Mouse (Mus musculus) left cerebral cortex, postnatal 10 days (tissue): ENCODE data around the gene Prss8. TPM values are rescaled to one million over a fixed set of nuclear protein-coding genes. Genes with fewer than 3 reads are reported as not detected.
"Not testable (repeated sequence)": the region's sequence is repeated elsewhere in the genome, so short reads cannot be mapped to it uniquely, and the experiment has no call there.

Experiments used
- DNase-seq, 2 experiments: peaks; one replicate each; pipeline ENCODE4 v3.0.0; 2021 to 2022; ENCODE audit warnings: low spot score in 2 of 2, mixed read lengths in 1 of 2; ENCODE audit errors: extremely low spot score in 1 of 2
- intact Hi-C: fragments of 180-260 bp; cut with DNase I; formaldehyde crosslinking; loops from one replicate; pipeline ENCODE4 v1.15.1; 2025
- total RNA-seq, 2 experiments: library from RNA; stranded (reverse); gene quantifications; 2 replicates each; pipeline ENCODE4 v1.2.3; 2021

Prss8 gene
- under 1 TPM; 0.64 to 0.81 TPM for total RNA-seq

- DNase-seq = no peak
- intact Hi-C loops = no loop called here
Measured at GRCm38 (mm10) chr7:127929923-127930322, at the start of gene Prss8. Prss8 (minus strand) TSS chr7:127930104.

- no peak for DNase-seq
- intact Hi-C loops = loop anchor here (10.0 kb wide), 1 partner anchor 194 kb away; the partner anchor contains the start of gene Gm49388
Measured at GRCm38 (mm10) chr7:127978856-127979255, 49.0 kb upstream of the Prss8 start.

DNA sequence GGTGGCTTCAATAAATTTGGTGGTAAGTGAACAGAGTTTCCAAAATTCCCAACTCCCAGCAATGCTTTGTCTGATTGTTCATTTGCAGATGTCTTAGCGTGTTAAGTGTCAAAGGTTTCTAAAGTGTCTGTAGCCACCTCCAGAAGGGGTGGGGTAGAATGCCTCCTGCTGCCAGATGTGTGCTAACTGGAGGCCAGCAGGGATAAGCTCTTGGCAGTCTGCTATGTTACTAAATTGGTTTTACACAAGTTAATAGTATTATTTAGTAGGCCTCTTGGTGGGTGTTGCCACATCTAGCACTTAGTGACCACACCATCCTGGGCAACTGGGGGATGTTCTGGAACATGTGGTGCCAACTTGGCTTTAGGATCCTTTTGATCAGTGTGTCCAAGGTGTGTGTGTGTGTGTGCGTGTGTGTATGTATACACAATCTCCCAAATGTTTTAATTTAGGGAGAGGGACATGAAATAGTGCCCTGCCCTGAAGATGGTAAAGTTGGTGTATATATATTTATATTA, 44.6 kb upstream of the Prss8 start:
- intact Hi-C loops = loop anchor here (10.0 kb wide), 1 partner anchor 190 kb away; the partner anchor contains the start of gene Gm49388
- DNase-seq = no peak

DNA sequence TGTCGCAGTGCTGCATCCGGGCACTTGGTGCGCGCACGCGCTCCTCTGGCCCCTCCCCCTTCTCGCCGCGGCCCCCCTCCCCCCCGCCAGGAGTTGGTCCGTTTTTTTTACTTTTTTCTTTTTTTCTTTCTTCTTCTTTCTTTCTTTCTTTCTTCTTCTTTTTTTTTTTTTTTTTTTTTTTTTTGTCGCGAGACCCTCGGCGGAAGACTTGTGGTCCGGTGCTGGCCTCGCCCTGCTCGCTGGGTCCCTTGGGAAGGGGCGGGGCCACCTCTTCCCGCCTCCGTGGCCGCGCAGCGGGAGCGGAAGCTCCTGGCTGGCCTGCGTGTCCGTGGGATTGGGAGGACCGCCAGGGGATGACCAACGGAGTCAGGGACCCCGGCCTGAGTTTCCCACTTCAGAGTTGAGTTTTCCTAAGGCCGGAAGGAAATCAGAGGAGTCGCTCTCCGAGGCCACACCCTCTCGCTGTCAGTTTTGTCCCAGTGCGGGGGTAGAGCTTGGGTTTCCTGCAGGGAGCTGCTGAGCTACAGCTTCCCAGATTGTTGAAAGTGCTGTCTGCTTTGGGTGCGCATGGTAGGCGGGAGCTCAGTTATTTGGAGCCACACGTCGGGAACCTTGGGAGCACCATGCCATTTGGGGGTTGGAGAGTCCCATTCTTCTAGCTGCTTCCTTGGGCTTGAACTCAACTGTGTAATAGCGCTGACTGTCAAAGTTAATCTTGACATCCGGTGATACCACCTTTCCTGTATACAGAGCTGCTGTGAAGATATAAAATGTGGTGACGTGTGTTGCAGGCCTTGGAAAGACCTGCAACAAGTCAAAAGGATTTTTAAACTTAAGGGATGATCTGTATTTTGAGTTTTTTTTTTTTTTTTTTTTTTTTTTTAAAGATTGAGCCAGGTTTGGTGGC, 38.3 kb upstream of the Prss8 start:
- intact Hi-C loops = no loop called here
- peak; percentile 46 to 88 for DNase-seq

DNA sequence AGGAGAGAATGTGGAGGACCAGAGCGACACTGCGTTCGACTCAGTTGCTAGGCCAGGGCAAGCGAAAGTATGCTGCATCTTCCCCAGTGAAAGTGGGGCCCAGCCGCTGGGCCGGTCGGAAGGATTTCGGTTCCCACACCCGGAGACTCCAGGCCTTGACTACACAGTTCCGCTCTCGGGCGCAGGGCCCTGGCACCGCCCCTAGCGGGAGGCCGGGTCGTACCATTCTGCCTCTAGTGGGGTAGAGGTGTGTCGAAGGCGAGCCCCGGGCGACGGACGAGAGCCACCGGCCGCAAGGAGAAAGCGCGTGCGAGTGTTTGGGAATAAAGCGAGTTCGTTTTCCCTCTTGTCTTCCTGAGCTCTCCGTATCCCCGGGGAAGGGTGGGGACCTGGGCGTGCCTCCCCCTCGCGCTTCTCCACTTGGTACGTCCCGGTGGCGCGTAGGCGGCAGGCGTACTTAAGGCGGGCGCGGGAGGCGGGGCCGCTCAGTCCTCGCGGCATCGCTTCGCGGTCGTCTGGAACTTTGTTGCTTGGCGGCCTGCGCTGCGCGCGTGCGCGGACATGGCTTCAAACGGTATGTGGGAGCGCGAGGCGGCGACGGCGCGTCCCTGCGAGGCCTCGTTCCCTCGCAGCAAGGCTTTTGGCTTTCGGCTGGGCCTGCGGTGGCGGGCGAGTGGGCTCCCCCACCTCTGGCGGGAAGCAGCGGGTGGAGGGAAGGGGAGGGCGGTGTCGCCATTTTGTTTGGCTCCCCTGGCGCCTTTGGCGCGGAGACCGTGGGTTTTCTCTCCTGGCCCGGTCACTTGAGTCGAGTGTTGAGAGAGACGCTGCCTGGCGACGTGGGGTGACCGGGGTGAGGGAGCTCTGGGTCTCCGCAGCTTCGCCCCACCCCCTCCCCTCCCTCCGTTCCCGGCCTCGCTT, 37.4 kb upstream of the Prss8 start, which contains the start of gene Fus:
Gene Fus, plus strand, starts transcription at position 454 of the 918 bp plus-strand sequence.
- DNase-seq = peak; percentile 91 to 96
- intact Hi-C loops = no loop called here

DNA sequence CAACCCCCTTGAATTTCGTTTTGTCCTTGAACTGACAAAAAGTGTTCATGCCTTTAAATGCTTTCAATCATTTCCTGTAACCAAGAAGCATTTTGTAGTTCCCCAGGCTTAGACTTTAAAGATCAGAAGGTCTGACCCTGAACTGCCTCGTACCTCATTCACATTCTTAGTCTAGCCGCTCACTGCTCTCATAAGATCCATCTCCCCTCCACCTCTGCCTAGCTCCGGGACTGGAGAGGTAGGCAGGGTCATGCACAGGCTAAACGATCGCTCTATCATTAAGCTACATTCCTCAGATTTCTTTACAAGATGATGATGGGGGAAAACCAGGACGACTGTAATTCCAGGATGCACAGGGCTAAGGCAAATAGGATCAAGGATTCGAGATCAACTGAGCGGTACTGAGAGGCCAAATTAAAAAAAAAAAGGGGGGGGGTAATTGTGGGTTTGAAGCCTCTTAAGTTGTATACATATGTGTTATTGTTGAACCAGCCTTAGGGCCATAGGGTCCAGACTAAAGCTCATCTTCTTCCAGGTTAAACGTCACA, 36.5 kb upstream of the Prss8 start:
- DNase-seq = no peak
- intact Hi-C loops = no loop called here

- no peak for DNase-seq
- intact Hi-C loops = no loop called here
Measured at GRCm38 (mm10) chr7:127959364-127959763, 29.5 kb upstream of the Prss8 start.

GRCm38 (mm10) chr7:127952864-127953581, 23.1 kb upstream of the Prss8 start:
- intact Hi-C loops = no loop called here
- DNase-seq = no peak

DNA sequence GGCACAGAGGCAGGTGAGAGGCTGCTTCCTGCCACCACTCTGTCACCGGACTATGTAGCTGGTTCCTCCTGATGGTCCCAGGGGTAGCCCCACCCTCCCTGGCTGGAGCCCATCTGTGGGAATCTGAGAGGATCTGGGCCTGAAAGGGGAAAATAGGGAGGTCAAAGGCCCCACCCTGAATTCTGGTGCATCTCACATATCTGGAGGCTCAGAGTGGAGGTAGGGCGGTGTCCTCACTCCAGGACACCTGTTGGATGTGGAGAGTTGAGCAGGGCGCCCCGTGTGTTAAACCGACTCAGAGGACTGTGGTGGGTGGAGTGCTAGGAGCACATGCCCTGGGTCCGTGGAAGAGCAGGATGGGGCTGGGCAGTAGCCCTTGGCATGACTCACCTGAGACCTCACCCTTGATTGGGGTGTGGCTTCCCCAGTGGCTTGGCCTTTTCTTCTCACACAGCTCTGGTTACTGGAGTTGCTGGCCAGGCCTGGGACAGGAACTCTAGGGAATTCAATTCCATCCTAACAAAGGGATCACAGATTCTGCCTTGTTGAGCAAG, 16.6 kb upstream of the Prss8 start, which contains the start of gene Prss36:
Gene Prss36, minus strand, starts transcription at position 256 of the 554 bp plus-strand sequence.
- DNase-seq = no peak
- intact Hi-C loops = no loop called here

DNA sequence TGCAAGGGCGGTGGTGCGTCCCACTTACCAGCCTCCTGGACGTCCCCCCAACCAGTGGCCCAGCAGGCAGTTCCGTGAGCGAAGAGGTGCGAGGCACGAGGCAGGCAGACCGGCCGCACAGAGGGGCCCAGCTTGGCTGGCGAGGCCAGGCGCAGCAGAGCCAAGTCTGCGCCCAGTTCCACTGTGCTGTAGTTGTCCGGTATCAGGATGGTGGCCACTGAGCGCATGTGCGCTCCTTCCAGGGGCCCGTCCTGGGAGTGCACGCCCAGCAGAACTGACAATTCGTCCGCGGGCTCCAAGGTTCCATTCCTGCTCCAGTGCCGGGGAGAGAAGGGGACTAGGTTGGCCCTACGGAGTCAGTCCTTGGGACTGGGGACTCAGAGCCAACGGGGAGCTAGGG, 14.7 kb upstream of the Prss8 start:
- intact Hi-C loops = no loop called here
- no peak for DNase-seq

- intact Hi-C loops, DNase-seq: not testable (repeated sequence)
Measured at GRCm38 (mm10) chr7:127942097-127942496, 12.2 kb upstream of the Prss8 start.

- intact Hi-C loops = no loop called here
- no peak for DNase-seq
Measured at GRCm38 (mm10) chr7:127936216-127936884, 6.4 kb upstream of the Prss8 start.

- intact Hi-C loops = no loop called here
- DNase-seq = no peak
Measured at GRCm38 (mm10) chr7:127935748-127936159, 5.8 kb upstream of the Prss8 start.

DNA sequence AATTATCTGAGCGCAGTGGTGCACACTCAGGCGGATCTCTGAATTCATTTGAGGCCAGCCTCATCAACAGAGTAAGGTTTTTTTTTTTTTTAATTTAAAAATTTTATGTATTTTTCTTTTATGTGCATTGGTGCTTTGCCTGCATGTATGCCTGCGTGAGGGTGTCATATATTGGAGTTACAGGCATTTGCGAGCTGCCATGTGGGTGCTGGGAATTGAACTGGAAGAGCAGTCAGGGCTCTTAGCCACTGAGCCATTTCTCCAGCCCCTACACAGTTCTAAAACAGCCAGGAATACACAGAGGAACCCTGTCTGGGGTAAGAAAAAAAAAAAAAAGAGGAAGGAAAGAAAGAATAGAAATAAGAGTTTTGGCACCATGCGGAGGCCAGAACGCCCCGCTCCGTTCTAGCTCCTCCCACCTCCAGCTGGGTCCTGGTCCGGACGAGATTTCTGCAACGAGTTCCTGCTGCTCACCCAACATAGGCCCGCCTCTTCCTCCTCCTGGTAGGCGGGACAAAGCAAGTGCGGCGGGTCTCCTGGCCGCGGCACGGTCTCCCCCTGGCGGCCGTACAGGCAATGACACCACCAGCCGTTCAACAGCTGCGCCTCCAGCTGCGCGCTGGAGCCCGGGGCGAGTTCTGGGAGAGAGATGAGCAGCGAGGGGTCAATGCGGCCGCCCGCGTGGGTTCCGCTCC, 5.3 kb upstream of the Prss8 start:
- DNase-seq = peak; percentile 93 to 96
- intact Hi-C loops = no loop called here

DNA sequence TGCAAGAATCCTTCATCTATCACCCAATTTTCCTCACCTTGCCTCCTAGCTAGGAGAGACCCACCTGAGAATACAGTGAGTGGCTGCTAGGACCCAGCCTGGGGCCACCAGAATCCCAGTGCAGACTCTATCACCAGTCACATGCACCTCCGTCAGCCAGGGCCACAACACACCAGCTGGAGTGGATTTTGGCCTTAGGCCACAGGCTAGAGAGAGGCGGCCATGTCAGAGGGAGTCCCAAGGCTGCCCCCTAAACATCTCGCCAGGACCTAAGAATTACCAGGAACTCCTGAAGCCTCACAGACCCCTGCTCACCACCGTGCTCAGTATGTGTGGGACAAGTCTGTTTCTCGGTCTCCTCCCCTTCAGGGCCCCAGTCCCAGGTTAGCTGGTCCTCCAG, 4.2 kb upstream of the Prss8 start:
- intact Hi-C loops = no loop called here

DNA sequence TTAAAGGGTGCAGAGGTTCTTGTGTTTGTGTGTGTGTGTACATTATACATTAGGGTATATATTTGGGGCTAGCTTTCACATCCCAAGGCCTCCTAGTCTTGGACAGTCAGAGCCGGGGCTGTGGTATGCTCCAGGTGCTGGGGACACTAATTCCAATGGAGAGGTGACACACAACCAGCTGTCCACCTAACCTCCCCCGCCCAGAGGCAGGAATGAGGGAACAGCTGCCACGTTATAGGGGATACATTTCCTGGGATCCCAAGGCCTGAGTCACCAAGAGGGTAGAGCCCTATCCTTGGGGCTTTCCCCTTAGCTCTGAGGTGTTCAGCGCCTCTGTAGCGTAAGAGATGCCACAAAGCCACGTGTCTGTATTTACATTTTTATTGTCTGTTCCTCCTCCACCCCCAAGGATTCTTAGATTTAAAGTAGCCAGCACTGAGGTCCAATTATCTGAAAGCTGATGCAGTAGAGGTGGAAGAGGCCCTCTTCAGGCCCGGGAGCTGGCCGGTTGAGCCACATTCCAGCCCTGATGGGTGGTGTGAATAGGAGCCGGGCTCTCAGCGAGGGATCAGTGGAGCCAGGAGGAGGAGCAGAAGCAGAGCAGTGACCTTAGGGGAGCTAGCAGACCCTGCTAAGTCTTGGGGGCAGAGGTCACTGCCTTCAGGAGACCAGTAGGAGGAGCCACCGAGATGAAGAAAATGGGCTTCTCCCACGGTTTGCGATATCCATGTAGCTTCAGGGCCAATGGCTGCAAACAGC, 2.5 kb upstream of the Prss8 start:
- no peak for DNase-seq
- intact Hi-C loops = no loop called here

More for the DNA sequence above, 4.2 kb upstream of the Prss8 start:
- DNase-seq = no peak
